Mouse (Mus musculus) cortical plate, adult 2 months (tissue): ENCODE results near the gene Ptx3. TPM values are rescaled to one million over a fixed set of nuclear protein-coding genes. Genes with fewer than 3 reads are reported as not detected.

Experiments used
- H3K27ac ChIP-seq: fragments of 200-500 bp; 2 replicates; pipeline ENCODE4 v1.5.1; 2012; ENCODE audit warnings: low read length, control low read depth, inconsistent platforms; ENCODE audit not compliant: insufficient read depth
- H3K4me1 ChIP-seq: fragments of 200-500 bp; 2 replicates; pipeline ENCODE4 v1.6.1; 2011; ENCODE audit warnings: low read length; ENCODE audit not compliant: control insufficient read depth, insufficient read depth
- H3K4me3 ChIP-seq: fragments of 200-500 bp; 2 replicates; pipeline ENCODE4 v1.5.1; 2011; ENCODE audit warnings: mild to moderate bottlenecking, low read length, control low read depth; ENCODE audit not compliant: insufficient read depth
- CTCF ChIP-seq: fragments of 200-500 bp; IDR thresholded peaks from 2 replicates; pipeline ENCODE4 v1.5.1; 2011; ENCODE audit warnings: mild to moderate bottlenecking, control low read depth, low read length; ENCODE audit not compliant: insufficient read depth; ENCODE audit errors: extremely low read depth
- POLR2A ChIP-seq: fragments of 200-500 bp; IDR thresholded peaks from 2 replicates; pipeline ENCODE4 v1.6.1; 2011; ENCODE audit warnings: mild to moderate bottlenecking, low read length, control low read depth; ENCODE audit not compliant: insufficient read depth; ENCODE audit errors: extremely low read depth
- polyA plus RNA-seq: library from polyadenylated mRNA; depleted of rRNA; stranded (reverse); fragments of >200 nt; gene quantifications from 2 replicates; pipeline ENCODE4 v1.2.3, GENCODE M21; 2012; rRNA removed

Ptx3 gene
- 0.23 and 0.42 TPM in 2 replicates for polyA plus RNA-seq

DNA sequence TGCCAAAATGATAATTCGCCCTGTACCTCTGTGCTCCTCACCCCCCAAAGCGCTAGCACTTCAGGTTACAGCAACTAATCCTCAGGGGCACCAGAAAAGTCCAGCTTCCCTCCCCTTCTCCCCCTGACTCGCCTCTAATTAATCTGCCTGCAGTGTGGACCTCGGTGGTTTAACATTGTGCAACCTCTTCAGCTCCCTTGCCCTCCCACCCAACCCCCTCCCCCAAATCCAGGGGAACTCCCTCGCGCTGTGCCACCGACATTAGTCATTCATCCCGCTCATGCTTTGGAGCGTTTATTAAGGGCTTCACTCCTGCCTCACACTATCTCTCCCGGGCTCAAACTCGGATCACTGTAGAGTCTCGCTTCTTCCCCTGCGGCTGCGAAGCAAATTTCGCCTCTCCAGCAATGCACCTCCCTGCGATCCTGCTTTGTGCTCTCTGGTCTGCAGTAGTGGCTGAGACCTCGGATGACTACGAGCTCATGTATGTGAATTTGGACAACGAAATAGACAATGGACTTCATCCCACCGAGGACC, at the start of gene Ptx3:
Ptx3 (plus strand) TSS at position 256 of the 537 bp plus-strand sequence.
- H3K27ac ChIP-seq: no peak within 1 kb of the TSS
- H3K4me1 ChIP-seq: no peaks in the 10 kb centered on the region
- peak within 1 kb of the TSS; percentile 38 for H3K4me3 ChIP-seq
- TF ChIP-seq CTCF (no peak), POLR2A (no peak)

DNA sequence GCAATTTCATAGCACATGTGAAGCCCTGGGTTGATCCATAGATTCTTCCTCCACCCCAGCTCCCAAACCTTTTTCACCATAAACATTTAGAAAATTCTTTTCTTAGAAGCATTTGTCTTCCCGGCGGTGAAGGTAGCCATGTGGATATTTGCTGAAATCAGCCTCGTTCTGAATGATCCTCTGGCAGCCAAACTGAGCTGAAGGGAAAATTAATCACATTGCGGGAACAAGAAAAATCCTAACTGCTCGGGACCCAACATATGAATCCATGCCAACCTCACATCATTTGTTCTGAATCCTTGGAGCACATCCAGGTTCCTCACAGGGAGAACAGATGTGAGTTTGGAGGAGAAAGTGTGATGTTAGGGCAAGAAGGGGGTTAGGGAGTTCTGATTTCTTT, 46.8 kb upstream of the Ptx3 start:
- H3K4me3 ChIP-seq: no peak overlapping the region
- no peak for TF ChIP-seq CTCF
- TF ChIP-seq POLR2A: no peak
- H3K27ac ChIP-seq: no peak overlapping the region
- H3K4me1 ChIP-seq: no peaks in the 10 kb centered on the region

DNA sequence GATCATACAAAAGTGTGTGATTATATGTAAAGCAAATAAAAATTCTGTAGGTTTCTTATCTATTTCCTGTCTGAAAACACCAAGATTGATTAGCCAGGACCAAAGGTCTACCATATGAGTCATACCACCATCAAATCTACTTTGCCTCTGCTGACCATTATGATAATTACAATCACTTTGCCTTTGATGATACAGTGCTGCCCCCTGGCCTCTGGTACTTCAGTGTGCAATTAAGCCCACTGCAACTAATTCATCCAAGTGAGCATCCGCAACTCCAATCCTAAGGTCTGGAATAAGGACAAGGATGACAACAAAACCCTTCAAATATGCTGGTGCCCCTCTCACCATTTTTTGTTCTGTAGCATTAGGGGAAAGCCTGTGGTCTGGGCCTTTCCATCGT, 40.1 kb upstream of the Ptx3 start:
- Histone ChIP-seq H3K4me3 (no peak overlapping the region), H3K4me1 (no peaks in the 10 kb centered on the region), H3K27ac (no peak overlapping the region)
- no peak for TF ChIP-seq POLR2A

GRCm38 (mm10) chr3:66193910-66194562, 25.7 kb upstream of the Ptx3 start:
- Histone ChIP-seq H3K4me1 (no peaks in the 10 kb centered on the region), H3K27ac (no peak overlapping the region), H3K4me3 (no peak overlapping the region)
- TF ChIP-seq POLR2A: no peak
- TF ChIP-seq CTCF: no peak

GRCm38 (mm10) chr3:66208836-66209573, 10.7 kb upstream of the Ptx3 start:
- Histone ChIP-seq H3K4me3 (no peak overlapping the region), H3K27ac (no peak overlapping the region)
- TF ChIP-seq POLR2A (no peak), CTCF (no peak)

GRCm38 (mm10) chr3:66213524-66213923, 6.2 kb upstream of the Ptx3 start:
- no peak overlapping the region for H3K4me3 ChIP-seq
- no peak overlapping the region for H3K27ac ChIP-seq
- H3K4me1 ChIP-seq: no peaks in the 10 kb centered on the region
- TF ChIP-seq POLR2A (no peak), CTCF (no peak)

More at GRCm38 (mm10) chr3:66208836-66209573, 10.7 kb upstream of the Ptx3 start:
- no peaks in the 10 kb centered on the region for H3K4me1 ChIP-seq

DNA sequence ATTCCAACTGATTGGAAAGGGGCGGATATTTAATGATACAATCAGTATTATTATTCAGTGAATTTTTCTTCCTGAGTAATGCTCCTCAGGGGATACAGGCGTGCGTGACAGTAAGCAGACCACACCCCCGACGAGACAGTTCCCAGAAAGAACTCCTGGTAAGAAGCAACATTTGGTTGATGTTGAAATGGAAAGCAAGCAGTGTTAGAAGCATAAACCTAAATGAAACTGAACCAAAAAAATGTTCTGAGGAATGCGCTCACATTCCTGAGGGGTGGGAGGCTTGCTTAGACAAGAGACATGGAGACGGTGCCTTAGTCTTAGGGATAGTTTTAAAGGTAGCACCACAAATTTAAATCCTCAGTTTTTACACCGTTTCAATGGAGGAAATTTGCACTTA, 4.0 kb upstream of the Ptx3 start:
- Histone ChIP-seq H3K27ac (no peak overlapping the region), H3K4me3 (no peak overlapping the region), H3K4me1 (no peaks in the 10 kb centered on the region)
- TF ChIP-seq POLR2A: no peak
- TF ChIP-seq CTCF: no peak

GRCm38 (mm10) chr3:66220554-66221242, 988 bp downstream of the Ptx3 start:
- H3K27ac ChIP-seq: no peak overlapping the region
- no peaks in the 10 kb centered on the region for H3K4me1 ChIP-seq
- peak overlapping the region; percentile 38 for H3K4me3 ChIP-seq
- TF ChIP-seq POLR2A (no peak), CTCF (no peak)

- TF ChIP-seq CTCF: no peak
- TF ChIP-seq POLR2A: no peak
- Histone ChIP-seq H3K4me3 (peak overlapping the region; percentile 38), H3K27ac (no peak overlapping the region), H3K4me1 (no peaks in the 10 kb centered on the region)
Observed at GRCm38 (mm10) chr3:66221243-66221611, 1.5 kb downstream of the Ptx3 start.
